Mouse (Mus musculus) gastrocnemius, adult 8-10 months (tissue): ENCODE results near the gene 4930444G20Rik. TPM values are rescaled to one million over a fixed set of nuclear protein-coding genes. Genes with fewer than 3 reads are reported as not detected.
"Not testable (repeated sequence)": the region's sequence is repeated elsewhere in the genome, so short reads cannot be mapped to it uniquely, and the experiment has no call there.

Experiments used
- DNase-seq, 2 experiments: peaks; one replicate each; pipeline ENCODE4 v3.0.0; 2022; ENCODE audit warnings: low spot score in 2 of 2
- total RNA-seq, 4 experiments: library from RNA; stranded (reverse); gene quantifications; 2 replicates each; pipeline ENCODE4 v1.2.4; 2022

The 4930444G20Rik gene
- not detected for total RNA-seq

DNA sequence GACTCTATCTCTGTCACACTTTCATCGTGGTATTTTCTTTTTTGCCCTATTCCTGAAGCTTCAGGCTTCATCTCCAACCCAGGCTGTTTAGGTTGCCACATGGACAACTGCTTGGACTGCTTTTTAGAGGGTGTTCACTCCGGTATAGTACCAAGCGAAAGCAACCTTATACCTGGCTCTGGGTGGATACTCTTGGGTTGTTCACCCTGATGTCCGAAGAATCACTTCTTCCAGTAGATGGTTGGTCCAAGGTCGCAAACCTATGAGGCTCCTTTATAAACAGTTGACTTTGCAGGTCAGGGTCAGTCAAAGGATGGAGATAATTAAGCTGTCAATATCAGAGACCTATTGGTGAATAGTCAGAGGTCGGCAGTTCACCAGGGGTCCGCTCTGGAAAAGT, at the start of gene 4930444G20Rik:
4930444G20Rik (minus strand) TSS at position 101 of the 400 bp plus-strand sequence.
- DNase-seq, result not testable (repeated sequence)

DNA sequence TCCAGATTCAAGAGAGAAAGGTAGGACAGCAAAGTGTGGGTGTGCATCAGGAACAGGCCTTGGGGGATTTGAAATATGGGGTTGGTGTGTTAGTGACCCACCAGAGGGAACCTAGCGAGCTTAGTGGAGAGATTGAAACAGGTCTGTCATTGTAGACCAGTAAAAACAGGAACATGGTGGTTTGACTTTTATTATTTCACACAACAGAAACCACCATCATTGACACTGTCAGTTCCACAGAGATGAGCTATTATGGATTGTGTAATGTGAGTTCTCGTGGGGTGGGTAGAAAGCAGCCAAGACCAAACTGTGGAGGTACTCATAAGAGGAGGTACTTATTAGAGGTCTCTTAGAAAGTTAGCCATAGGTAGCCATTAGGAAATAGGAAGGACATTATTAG, 6.7 kb upstream of the 4930444G20Rik start:
- DNase-seq, result no peak

DNA sequence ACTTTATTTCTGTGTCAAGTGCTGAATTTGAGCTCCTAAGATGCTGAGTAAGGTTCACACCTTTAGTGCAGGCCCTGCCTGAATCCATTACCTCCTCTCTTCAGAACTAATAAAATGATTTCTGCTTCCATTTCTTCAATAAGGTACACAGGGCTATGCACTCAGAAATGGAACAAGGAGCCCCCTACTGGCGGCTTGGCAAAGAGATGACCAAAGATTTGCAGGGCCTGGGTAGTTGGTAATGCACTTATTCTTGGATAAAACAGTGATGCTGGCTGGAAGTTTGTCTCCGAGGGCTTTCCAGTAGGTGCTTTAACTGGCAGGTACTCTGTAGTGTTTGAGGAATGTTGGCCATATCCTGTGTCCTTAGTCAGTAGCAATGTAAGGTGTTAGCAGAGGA, 4.9 kb upstream of the 4930444G20Rik start:
- DNase-seq, result no peak

DNA sequence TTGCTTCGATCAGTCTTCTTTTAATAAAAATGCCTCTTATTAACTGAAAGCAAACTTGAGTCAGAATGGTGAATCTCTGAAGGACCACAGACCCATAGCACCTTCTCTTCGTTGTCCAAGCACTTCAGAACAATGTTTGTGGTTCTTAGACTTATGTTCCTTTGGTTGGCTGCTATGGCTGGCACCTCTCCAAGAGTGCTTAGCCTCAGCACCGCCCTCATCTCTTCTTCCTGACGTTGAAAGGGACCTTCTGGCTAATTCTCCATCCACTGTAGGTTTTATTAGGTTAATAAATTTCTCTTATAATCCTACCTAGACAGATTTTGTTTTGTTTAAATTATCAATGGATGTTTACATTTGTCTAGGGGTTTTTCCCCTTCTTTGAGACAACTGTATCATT, 2.7 kb upstream of the 4930444G20Rik start:
- DNase-seq, result no peak

DNA sequence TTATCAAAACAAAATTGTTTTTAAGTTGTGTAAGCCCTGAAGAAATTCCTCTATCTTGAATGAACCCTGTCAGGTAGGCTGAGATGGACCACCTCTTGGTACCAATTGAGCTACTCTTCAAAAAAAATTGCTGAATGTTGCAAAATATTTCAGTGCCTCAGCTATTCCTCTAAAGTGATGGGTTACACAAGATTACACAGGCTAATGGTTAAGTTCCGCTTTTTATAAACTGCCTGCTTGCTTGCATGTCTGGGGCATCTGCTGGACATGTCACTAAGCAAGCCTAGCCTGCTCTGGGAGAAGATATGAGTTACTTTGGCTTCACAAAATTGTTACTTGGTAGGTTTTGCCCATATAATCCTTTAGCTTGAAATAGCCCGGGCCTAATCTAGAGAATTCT, 2.3 kb upstream of the 4930444G20Rik start:
- no peak for DNase-seq

DNA sequence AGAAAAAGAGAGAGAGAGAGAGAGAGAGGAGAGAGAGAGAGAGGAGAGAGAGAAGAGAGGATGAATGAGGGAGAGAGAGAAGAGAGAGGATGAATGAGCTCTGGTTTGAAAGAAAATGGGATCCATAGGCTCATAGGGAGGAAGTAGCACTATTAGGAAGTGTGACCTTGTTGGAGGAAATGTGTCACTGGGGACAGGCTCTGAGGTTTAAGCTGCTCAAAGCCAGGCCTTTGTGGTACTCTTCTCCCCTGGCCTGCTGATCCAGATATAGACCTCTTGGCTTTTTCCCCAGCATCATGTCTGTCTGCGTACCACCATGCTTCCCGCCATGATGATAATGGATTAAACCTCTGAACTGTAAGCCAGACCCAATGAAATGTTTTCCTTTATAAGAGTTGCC, 8.5 kb downstream of the 4930444G20Rik start:
- no peak for DNase-seq

DNA sequence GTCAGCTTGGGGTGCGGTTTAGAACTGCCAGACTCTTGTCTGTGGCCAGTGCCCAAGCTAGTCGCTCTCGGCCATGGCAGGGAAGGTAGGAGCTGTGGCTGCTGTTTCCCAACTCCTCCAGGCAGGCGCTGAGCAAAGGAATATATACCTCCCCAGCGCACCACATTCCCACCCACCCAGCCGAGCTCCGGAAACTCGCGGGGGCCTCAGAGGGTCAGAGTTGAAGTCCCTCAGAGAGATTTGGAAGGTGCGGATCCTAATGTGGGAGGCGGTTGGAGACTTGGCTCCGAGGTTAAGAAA, 8.9 kb downstream of the 4930444G20Rik start:
- DNase-seq, result no peak

DNA sequence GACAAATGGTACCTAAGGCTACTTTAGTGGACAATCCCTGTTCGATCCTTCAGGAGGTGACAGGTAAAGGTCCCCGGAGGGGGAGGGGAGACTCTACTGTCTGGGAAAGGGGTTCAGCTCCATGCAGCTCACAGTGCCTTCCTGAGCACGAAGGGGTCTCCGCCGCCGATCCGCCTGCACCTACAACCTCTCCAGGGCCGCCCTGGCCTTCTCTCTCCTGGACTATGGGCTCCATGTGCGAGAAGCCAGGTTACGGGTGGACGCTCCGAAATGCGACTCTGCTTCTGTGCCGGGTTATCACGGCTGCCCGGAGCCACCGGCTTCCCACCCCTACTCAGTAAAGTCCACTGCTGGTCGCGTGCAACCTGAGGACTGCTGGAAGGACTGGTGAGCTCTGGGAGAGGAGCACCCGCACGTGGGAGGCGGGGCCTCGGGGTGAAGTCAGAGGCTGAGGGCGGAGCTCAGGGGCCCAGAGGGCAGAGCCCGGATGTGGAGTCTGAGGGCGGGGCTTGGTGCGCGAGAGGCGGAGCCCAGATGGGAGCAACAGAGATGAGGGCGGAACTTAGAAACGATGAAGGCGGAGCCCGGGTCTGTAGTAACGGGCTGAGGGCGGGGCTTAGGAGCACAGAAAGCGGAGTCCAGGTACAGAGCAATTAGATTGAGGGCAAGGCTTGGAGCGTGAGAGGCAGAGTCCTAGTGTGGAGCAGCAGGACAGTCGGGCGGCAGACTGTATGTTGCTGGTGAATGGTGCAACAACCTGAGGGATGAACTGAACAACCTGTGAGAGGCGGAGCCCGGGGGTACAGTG, 9.5 kb downstream of the 4930444G20Rik start:
- DNase-seq, result peak; percentile 78 to 86

DNA sequence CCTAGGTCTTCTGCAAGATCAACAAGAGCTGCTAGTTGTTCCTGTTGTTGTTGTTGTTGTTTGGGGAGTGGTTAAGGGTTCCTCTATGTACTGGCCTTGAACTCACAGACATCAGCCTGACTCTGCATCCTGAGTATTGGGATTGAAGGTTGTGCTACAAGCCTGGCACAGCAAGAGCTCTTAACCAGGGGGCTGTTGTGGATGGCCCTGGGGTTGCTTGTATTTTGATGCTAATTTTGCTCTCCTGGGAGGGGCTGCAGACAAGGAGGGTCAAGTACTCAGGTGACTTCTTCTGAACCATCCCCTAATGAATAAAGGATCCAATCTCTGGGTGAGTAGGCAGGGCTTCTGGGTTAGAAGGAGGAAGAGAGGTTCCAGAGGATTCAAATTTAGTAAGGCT, 12.6 kb downstream of the 4930444G20Rik start:
- DNase-seq, result no peak

DNA sequence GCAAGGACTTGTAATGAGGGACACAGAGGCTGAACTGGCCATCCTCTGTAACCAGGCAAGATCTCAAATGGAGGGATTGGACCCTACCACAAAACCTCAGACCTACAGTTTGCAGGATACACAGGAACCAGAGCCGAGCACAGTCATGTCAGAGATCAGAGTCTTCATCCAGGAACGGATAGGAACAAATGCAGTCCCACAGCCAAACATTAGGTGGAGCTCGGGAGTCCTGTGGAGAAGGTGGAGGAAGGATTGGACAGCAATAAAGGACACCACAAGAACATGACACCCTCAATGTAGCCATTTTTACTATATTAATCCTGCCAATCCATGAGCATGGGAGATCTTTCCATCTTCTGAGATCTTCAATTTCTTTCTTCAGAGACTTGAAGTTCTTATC, 31.6 kb downstream of the 4930444G20Rik start:
- DNase-seq, result peak in 1 of 2 experiments; percentile 25

DNA sequence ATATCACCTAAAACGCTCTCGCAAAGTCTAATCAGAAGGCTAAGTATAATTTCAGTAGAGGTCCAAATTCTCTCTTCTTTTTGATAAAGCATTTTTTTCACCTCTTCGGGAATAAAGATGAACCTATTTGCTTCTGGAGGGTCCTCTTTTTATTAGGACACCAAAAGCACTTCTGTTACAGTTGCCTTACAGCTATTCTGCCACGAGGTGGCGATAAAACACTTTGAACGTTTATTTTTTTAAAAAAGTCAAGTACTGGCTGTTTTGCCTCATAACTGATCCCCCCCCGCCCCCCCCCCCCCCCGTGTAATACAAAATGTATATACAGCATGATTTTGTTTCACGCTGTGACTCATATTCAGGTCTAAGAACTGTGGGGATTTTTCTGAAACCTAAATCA, 33.6 kb downstream of the 4930444G20Rik start:
- DNase-seq, result no peak

DNA sequence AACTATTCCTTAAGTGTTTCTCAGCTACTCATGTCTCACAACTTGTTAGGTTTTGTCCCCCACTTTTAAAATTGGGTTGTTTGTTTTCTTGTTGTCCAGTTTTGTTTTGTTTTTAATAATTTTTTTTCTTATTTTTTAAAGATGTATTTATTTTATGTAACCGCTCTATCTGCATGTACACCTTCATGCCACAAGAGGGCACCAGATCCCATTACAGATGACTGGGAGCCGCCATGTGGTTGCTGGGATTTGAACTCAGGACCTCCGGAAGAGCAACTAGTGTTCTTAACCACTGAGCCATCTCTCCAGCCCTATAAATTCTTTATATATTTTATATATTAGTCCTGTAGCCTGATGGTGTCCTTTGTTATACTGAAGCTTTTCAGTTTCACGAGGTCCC, 49.3 kb downstream of the 4930444G20Rik start:
- DNase-seq, result no peak

DNA sequence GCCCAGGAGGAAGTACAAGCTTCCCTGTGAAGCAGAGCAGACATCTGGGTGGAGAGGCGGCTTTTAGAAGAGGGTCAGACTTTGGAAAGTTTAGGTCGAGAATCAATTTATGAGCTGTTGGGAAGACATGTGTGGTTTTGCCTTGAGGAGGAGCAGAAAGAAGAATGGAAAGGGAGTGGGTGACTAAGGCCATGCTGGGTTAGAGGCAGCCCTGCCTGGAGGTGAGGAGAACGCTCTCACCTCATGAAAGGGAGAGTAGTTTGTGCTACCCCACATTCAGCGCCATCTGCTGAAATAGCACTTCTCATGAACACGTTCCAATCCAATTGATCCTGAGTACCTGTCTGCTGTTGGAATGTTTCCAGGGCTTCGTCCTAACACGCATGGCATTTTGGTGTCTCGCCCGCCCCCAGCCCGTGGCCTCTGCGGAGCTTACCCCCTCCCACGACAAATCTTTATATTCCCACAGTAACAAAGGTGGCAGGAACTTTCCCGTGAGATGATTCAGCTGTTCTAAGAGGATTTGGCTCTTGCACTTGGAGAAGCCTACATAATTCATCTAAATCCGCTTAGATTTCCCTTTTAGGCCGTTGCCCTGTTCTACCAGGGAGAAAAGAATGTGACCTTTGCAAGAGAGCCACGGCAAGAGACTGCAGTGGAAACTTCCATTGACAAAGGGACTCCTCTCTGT, 50.3 kb downstream of the 4930444G20Rik start:
- DNase-seq, result no peak

Other genes starting within 250 kb of the 4930444G20Rik start
- 100 to 1,000 TPM; 176 to 239 (median 185) TPM for gene Sgk1, start 185.9 kb downstream of the 4930444G20Rik start, total RNA-seq
- gene E030030I06Rik, start 81.2 kb upstream of the 4930444G20Rik start, total RNA-seq, result under 1 TPM in 2 of 4 experiments, not detected in 2; 0.53 to 0.79 TPM
- gene Raet1e, start 90.5 kb upstream of the 4930444G20Rik start, total RNA-seq, result under 1 TPM in 1 of 4 experiments, not detected in 3; 0.19 TPM
- not detected for gene H60b, start 90.5 kb upstream of the 4930444G20Rik start, total RNA-seq